Mouse (Mus musculus): ENCODE data around the gene Sh3kbp1.

The Sh3kbp1 gene

GRCm38 (mm10) chrX:159840225-159840624, 213.2 kb downstream of the Sh3kbp1 start:
- DNase-seq: no peak

GRCm38 (mm10) chrX:159850722-159851121, 223.7 kb downstream of the Sh3kbp1 start:
- no peak for DNase-seq

GRCm38 (mm10) chrX:159856866-159857265, 229.8 kb downstream of the Sh3kbp1 start:
- no peak for DNase-seq

GRCm38 (mm10) chrX:159858126-159858525, 231.1 kb downstream of the Sh3kbp1 start:
- DNase-seq: no peak

GRCm38 (mm10) chrX:159860841-159861530, 233.9 kb downstream of the Sh3kbp1 start:
- DNase-seq: no peak

GRCm38 (mm10) chrX:159867660-159868059, 240.6 kb downstream of the Sh3kbp1 start:
- no peak for DNase-seq

GRCm38 (mm10) chrX:159872521-159872920, 245.4 kb downstream of the Sh3kbp1 start:
- no peak for DNase-seq

GRCm38 (mm10) chrX:159877770-159878169, 250.7 kb downstream of the Sh3kbp1 start:
- DNase-seq: no peak

- DNase-seq: no peak
Observed at GRCm38 (mm10) chrX:159879455-159879854, 252.4 kb downstream of the Sh3kbp1 start.

GRCm38 (mm10) chrX:159881576-159881975, 254.5 kb downstream of the Sh3kbp1 start:
- no peak for DNase-seq

GRCm38 (mm10) chrX:159896536-159896935, 269.5 kb downstream of the Sh3kbp1 start:
- DNase-seq: no peak

- DNase-seq: no peak
Observed at GRCm38 (mm10) chrX:159898110-159898509, 271.0 kb downstream of the Sh3kbp1 start.

- no peak for DNase-seq
Observed at GRCm38 (mm10) chrX:159899121-159899520, 272.0 kb downstream of the Sh3kbp1 start.

GRCm38 (mm10) chrX:159903421-159903820, 276.3 kb downstream of the Sh3kbp1 start:
- no peak for DNase-seq

- no peak for DNase-seq
Observed at GRCm38 (mm10) chrX:159907703-159908102, 280.6 kb downstream of the Sh3kbp1 start.

GRCm38 (mm10) chrX:159909446-159910277, 282.6 kb downstream of the Sh3kbp1 start:
- DNase-seq: no peak

GRCm38 (mm10) chrX:159910600-159910999, 283.5 kb downstream of the Sh3kbp1 start:
- no peak for DNase-seq

GRCm38 (mm10) chrX:159911613-159912012, 284.5 kb downstream of the Sh3kbp1 start:
- DNase-seq: no peak

- DNase-seq: no peak
Observed at GRCm38 (mm10) chrX:159912061-159912460, 285.0 kb downstream of the Sh3kbp1 start.

GRCm38 (mm10) chrX:159913489-159913888, 286.4 kb downstream of the Sh3kbp1 start:
- DNase-seq: no peak

GRCm38 (mm10) chrX:159915125-159915524, 288.1 kb downstream of the Sh3kbp1 start:
- DNase-seq: no peak

GRCm38 (mm10) chrX:159924759-159925158, 297.7 kb downstream of the Sh3kbp1 start:
- DNase-seq: no peak

- DNase-seq: no peak
Observed at GRCm38 (mm10) chrX:159928165-159928564, 301.1 kb downstream of the Sh3kbp1 start.

- no peak for DNase-seq
Observed at GRCm38 (mm10) chrX:159928834-159929233, 301.8 kb downstream of the Sh3kbp1 start.

Data from kidney, postnatal 36 days (tissue).